Mouse (Mus musculus) kidney, postnatal 14 days (tissue): ENCODE results near the gene Fetub.

Experiments
- DNase-seq: peaks from one replicate; pipeline ENCODE4 v3.0.0; 2022; ENCODE audit warnings: mixed read lengths

The Fetub gene

GRCm38 (mm10) chr16:22967383-22968030 is 49.4 kb downstream of the Fetub start:
- no peak for DNase-seq
